Mouse (Mus musculus): ENCODE data around the gene Zfp36l2. TPM values are rescaled to one million over a fixed set of nuclear protein-coding genes. Genes with fewer than 3 reads are reported as not detected.

Gene Zfp36l2
- 367 to 415 TPM (median 406 TPM) in 4 replicates for total RNA-seq (2023)

GRCm38 (mm10) chr17:84187727-84188373 lies at the start of gene Zfp36l2:
TSS of gene Zfp36l2 (minus strand) at chr17:84187947.

All from B cell, adult 62 days (primary cell).